Mouse (Mus musculus) heart, adult 2 months (tissue): ENCODE measurements around the gene 0610010K14Rik. TPM values are rescaled to one million over a fixed set of nuclear protein-coding genes. Genes with fewer than 3 reads are reported as not detected.

Experiments used
- DNase-seq, 2 experiments: peaks; one replicate each; pipeline ENCODE4 v3.0.0; 2021
- H3K27ac ChIP-seq: fragments of 200-600 bp; 2 replicates; pipeline ENCODE4 v1.8.1; 2022
- H3K27me3 ChIP-seq: fragments of 200-500 bp; 2 replicates; pipeline ENCODE4 v1.6.1; 2012; ENCODE audit warnings: mild to moderate bottlenecking, low read length, inconsistent platforms, mixed read lengths; ENCODE audit not compliant: control insufficient read depth, insufficient read depth
- H3K36me3 ChIP-seq: fragments of 200-500 bp; 2 replicates; pipeline ENCODE4 v1.6.1; 2012; ENCODE audit warnings: low read length, inconsistent platforms; ENCODE audit not compliant: control insufficient read depth, insufficient read depth
- H3K4me1 ChIP-seq: fragments of 200-500 bp; 2 replicates; pipeline ENCODE4 v1.6.1; 2011; ENCODE audit warnings: low read length; ENCODE audit not compliant: control insufficient read depth, insufficient read depth
- H3K4me3 ChIP-seq: fragments of 200-600 bp; 2 replicates; pipeline ENCODE4 v1.8.1; 2022
- H3K79me2 ChIP-seq: fragments of 200-500 bp; replicated peaks from 2 replicates; pipeline ENCODE4 v1.6.1; 2012; ENCODE audit warnings: mild to moderate bottlenecking, inconsistent platforms, low read length, moderate library complexity, mixed read lengths; ENCODE audit not compliant: control insufficient read depth, insufficient read depth
- H3K9ac ChIP-seq: fragments of 200-500 bp; 2 replicates; pipeline ENCODE4 v1.6.1; 2012; ENCODE audit warnings: low read depth, mild to moderate bottlenecking, control low read depth, inconsistent platforms, low read length, mixed read lengths
- CTCF ChIP-seq: fragments of 200-600 bp; IDR thresholded peaks from 2 replicates; pipeline ENCODE4 v1.8.1; 2022; ENCODE audit warnings: antibody characterized with exemption, mild to moderate bottlenecking, moderate library complexity
- EP300 ChIP-seq: fragments of 200-500 bp; IDR thresholded peaks from 2 replicates; pipeline ENCODE4 v1.6.1; 2011; ENCODE audit warnings: low read depth, low read length, control low read depth; ENCODE audit not compliant: insufficient read depth
- POLR2A ChIP-seq: fragments of 200-500 bp; IDR thresholded peaks from 2 replicates; pipeline ENCODE4 v1.6.1; 2011; ENCODE audit warnings: mild to moderate bottlenecking, low read depth, low read length, control low read depth; ENCODE audit not compliant: insufficient read depth
- WGBS: fragments of 180-500 bp; shearing (Covaris S2); methylation state at CpG from one replicate; pipeline ENCODE4 v1.1.7; 2018; 5-methylcytosine and 5-hydroxymethylcytosine counted together
- intact Hi-C: fragments of 180-260 bp; cut with DNase I; formaldehyde crosslinking; loops from one replicate; pipeline ENCODE4 v1.15.1; 2025
- polyA plus RNA-seq: library from polyadenylated mRNA; depleted of rRNA; stranded (reverse); fragments of >200 nt; gene quantifications from 2 replicates; pipeline ENCODE4 v1.2.3, GENCODE M21; 2012
- total RNA-seq, 2 experiments: library from RNA; stranded (reverse); gene quantifications; 2 replicates each; pipeline ENCODE4 v1.2.3; 2021

The 0610010K14Rik gene
- total and polyA plus RNA-seq, 3 experiments, result 30.7 to 38.9 (median 34.5) TPM

- no peaks in the 10 kb centered on the region for H3K79me2 ChIP-seq
- H3K9ac ChIP-seq, result peak overlapping the region; percentile 83
- WGBS, result 10% methylated on average over 10 of the region's 10 CpGs
- H3K27me3 ChIP-seq, result no peaks in the 10 kb centered on the region
- H3K4me3 ChIP-seq, result peak overlapping the region; percentile 43
- peaks cover 5% of the 10 kb centered on the region for H3K4me1 ChIP-seq
- H3K36me3 ChIP-seq, result no peaks in the 10 kb centered on the region
- peak overlapping the region; percentile 94 for H3K27ac ChIP-seq
- no peak for TF ChIP-seq CTCF
- 0 out of 2 replicates have a peak, but pooled peaks have one; percentile 9 for TF ChIP-seq EP300
- no peak for TF ChIP-seq POLR2A
- intact Hi-C loops, result no loop called here
- peak; percentile 73 to 79 for DNase-seq
These were observed 5.2 kb downstream of the 0610010K14Rik start for GRCm38 (mm10) chr11:70232546-70232945.

DNA sequence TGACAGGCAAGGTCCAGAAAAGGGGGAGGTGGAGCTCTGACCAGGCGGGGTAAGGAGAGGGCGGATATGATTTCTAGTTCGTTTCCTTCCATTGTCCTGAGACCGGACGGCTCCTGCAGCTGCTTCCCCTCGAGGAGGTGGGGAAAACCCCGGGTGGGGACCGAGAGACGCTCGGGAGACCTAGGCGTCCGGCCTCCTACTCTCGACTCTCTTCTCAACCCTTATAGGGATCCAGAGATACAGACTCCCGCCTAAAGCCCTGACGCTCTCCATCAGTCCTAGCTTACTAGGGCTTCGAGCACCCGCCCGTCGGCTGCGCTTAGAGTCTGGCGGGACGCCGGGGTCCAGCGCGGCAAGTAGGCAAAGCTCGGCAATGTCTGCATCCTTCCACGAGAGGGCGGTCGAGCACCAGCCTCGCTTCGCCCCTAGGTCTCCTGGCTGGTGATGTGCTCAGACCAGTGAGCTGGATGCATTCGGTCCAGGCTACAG lies 7.4 kb downstream of the 0610010K14Rik start:
- intact Hi-C loops, result loop anchor here (1.0 kb wide), 1 partner anchor 9 kb away; the partner anchor contains the start of gene Slc16a13
- H3K79me2 ChIP-seq, result no peaks in the 10 kb centered on the region
- H3K27me3 ChIP-seq, result no peaks in the 10 kb centered on the region
- H3K4me1 ChIP-seq, result peaks cover 6% of the 10 kb centered on the region; the same call in 1 of the 2 replicates
- no peaks in the 10 kb centered on the region for H3K36me3 ChIP-seq
- peak overlapping the region; percentile 57 for H3K4me3 ChIP-seq
- peak overlapping the region; percentile 62 for H3K9ac ChIP-seq
- TF ChIP-seq POLR2A (peak; percentile 78; the same call in 1 of the 2 replicates), EP300 (peak; percentile 97), CTCF (no peak)
- peak overlapping the region; percentile 94 for H3K27ac ChIP-seq
- WGBS, result under 1% methylated on average over 32 of the region's 32 CpGs
- peak; percentile 90 to 91 for DNase-seq

- peaks cover under 1% of the 10 kb centered on the region for H3K36me3 ChIP-seq
- peak within 1 kb of the TSS; percentile 94 for H3K27ac ChIP-seq
- H3K4me1 ChIP-seq, result peaks cover 6% of the 10 kb centered on the region; the same call in 1 of the 2 replicates
- no peaks in the 10 kb centered on the region for H3K27me3 ChIP-seq
- H3K79me2 ChIP-seq, result no peaks in the 10 kb centered on the region
- DNase-seq, result peak; percentile 64 to 65
- peak within 1 kb of the TSS; percentile 62 for H3K9ac ChIP-seq
- intact Hi-C loops, result loop anchor here (1.0 kb wide), 1 partner anchor 8 kb away; the partner anchor contains the start of gene Slc16a13
- 1% methylated on average over 39 of the region's 39 CpGs for WGBS
- TF ChIP-seq CTCF (no peak), POLR2A (peak; percentile 83), EP300 (0 out of 2 replicates have a peak, but pooled peaks have one; percentile 15)
- H3K4me3 ChIP-seq, result peak within 1 kb of the TSS; percentile 57
These were observed 8.3 kb downstream of the 0610010K14Rik start, which contains the start of gene Bcl6b for GRCm38 (mm10) chr11:70229260-70230010. Gene Bcl6b (minus strand): TSS chr11:70229798.

- H3K4me1 ChIP-seq, result peaks cover 4% of the 10 kb centered on the region; the same call in 1 of the 2 replicates
- H3K79me2 ChIP-seq, result no peaks in the 10 kb centered on the region
- peak overlapping the region; percentile 57 for H3K4me3 ChIP-seq
- under 1% methylated on average over 19 of the region's 19 CpGs for WGBS
- DNase-seq, result peak; percentile 90 to 91
- peak overlapping the region; percentile 94 for H3K27ac ChIP-seq
- H3K27me3 ChIP-seq, result no peaks in the 10 kb centered on the region
- H3K9ac ChIP-seq, result peak overlapping the region; percentile 52
- peaks cover 3% of the 10 kb centered on the region for H3K36me3 ChIP-seq
- intact Hi-C loops, result no loop called here
- TF ChIP-seq POLR2A, result peak; percentile 85
- no peak for TF ChIP-seq EP300
- TF ChIP-seq CTCF, result peak; percentile 31
These were observed 8.9 kb downstream of the 0610010K14Rik start for GRCm38 (mm10) chr11:70228828-70229227.

GRCm38 (mm10) chr11:70227661-70228245 lies 10.0 kb downstream of the 0610010K14Rik start:
- no peak for DNase-seq
- no peaks in the 10 kb centered on the region for H3K79me2 ChIP-seq
- H3K36me3 ChIP-seq, result peaks cover 3% of the 10 kb centered on the region
- intact Hi-C loops, result no loop called here
- peaks cover 7% of the 10 kb centered on the region for H3K4me1 ChIP-seq
- 41% methylated on average over 4 of the region's 4 CpGs for WGBS
- peak overlapping the region; percentile 94 for H3K27ac ChIP-seq
- no peak for TF ChIP-seq POLR2A
- no peak for TF ChIP-seq EP300
- no peak for TF ChIP-seq CTCF
- H3K27me3 ChIP-seq, result no peaks in the 10 kb centered on the region
- H3K4me3 ChIP-seq, result peak overlapping the region; percentile 57
- H3K9ac ChIP-seq, result peak overlapping the region; percentile 52
